Mouse (Mus musculus) neural tube, embryonic 12.5 days (tissue): ENCODE measurements around the gene Olfr1437. TPM values are rescaled to one million over a fixed set of nuclear protein-coding genes. Genes with fewer than 3 reads are reported as not detected.
"Not testable (repeated sequence)": the region's sequence is repeated elsewhere in the genome, so short reads cannot be mapped to it uniquely, and the experiment has no call there.

Experiments
- ATAC-seq: fragments of 200-750 bp; cut with Nextera tagmentation; 2 replicates; pipeline ENCODE4 v1.8.0; 2017; ENCODE audit warnings: low read depth, mild to moderate bottlenecking, moderate TSS enrichment, moderate library complexity; ENCODE audit not compliant: low FRiP score
- H3K27ac ChIP-seq: fragments of 300-500 bp; sonication (generic); 2 replicates; pipeline ENCODE4 v1.5.1; 2016
- H3K27me3 ChIP-seq: fragments of 300-500 bp; sonication (generic); replicated peaks from 2 replicates; pipeline ENCODE4 v1.6.1; 2016; ENCODE audit warnings: mild to moderate bottlenecking
- H3K36me3 ChIP-seq: fragments of 300-500 bp; sonication (generic); 2 replicates; pipeline ENCODE4 v1.6.1; 2016; ENCODE audit warnings: mild to moderate bottlenecking
- H3K4me1 ChIP-seq: fragments of 300-500 bp; sonication (generic); 2 replicates; pipeline ENCODE4 v1.6.1; 2016
- H3K4me2 ChIP-seq: fragments of 300-500 bp; sonication (generic); replicated peaks from 2 replicates; pipeline ENCODE4 v1.6.1; 2016; ENCODE audit warnings: mild to moderate bottlenecking
- H3K4me3 ChIP-seq: fragments of 300-500 bp; sonication (generic); 2 replicates; pipeline ENCODE4 v1.5.1; 2016
- H3K9ac ChIP-seq: fragments of 300-500 bp; sonication (generic); 2 replicates; pipeline ENCODE4 v1.6.1; 2016; ENCODE audit warnings: mild to moderate bottlenecking
- H3K9me3 ChIP-seq: fragments of 300-500 bp; sonication (generic); 2 replicates; pipeline ENCODE4 v1.6.1; 2016; ENCODE audit warnings: mild to moderate bottlenecking
- WGBS: fragments of 180-500 bp; shearing (Covaris S2); methylation state at CpG from one replicate; pipeline ENCODE4 v1.1.7; 2016; 5-methylcytosine and 5-hydroxymethylcytosine counted together
- polyA plus RNA-seq: library from polyadenylated mRNA; unstranded; fragments of >200 nt; fragmentation: Nextera tagmentation; extraction: Ambion mirVana; gene quantifications from 2 replicates; pipeline ENCODE4 v1.2.1, GENCODE M21; 2016

Gene Olfr1437
- polyA plus RNA-seq = not detected in 2 replicates

GRCm38 (mm10) chr19:12325001-12325400 lies at the start of gene Olfr1437:
Gene Olfr1437 (minus strand): TSS chr19:12325101.
- no peak within 1 kb of the TSS for H3K9ac ChIP-seq
- no peak within 1 kb of the TSS for H3K27ac ChIP-seq
- ATAC-seq = no peak
- H3K27me3 ChIP-seq = no peaks in the 10 kb centered on the region
- H3K9me3 ChIP-seq = no peaks in the 10 kb centered on the region
- H3K4me3 ChIP-seq = no peak within 1 kb of the TSS
- no peak within 1 kb of the TSS for H3K4me2 ChIP-seq
- 58% methylated on average over 2 of the region's 2 CpGs for WGBS
- H3K36me3 ChIP-seq = no peaks in the 10 kb centered on the region
- no peaks in the 10 kb centered on the region for H3K4me1 ChIP-seq

DNA sequence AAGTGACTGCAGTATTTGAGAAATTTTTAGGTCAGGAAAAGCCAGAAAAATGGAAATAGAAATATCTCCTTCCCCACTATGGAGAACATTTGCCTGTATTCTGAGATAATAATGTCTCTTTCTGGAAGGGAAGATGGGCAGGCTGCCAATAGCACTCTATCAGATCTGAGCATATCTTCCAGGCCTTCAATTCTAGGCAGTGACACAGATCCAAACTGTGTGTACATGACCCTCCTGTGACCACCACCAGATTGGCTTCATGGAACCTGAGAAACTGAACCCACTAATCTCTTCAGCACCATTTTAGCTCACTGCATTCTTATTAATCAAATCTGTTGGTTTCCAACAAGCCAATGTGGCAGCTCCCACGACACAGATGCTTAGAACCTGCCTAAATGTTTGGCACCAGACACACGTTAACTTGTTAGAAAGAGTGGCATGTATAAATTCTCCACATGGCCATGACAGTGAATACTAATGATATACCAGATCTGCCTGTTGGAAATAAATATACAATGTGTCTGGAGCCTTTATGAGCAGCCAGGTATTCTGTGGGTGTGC lies 49.6 kb upstream of the Olfr1437 start:
- no peak overlapping the region for H3K4me2 ChIP-seq
- WGBS = 82% methylated on average over 2 of the region's 2 CpGs

DNA sequence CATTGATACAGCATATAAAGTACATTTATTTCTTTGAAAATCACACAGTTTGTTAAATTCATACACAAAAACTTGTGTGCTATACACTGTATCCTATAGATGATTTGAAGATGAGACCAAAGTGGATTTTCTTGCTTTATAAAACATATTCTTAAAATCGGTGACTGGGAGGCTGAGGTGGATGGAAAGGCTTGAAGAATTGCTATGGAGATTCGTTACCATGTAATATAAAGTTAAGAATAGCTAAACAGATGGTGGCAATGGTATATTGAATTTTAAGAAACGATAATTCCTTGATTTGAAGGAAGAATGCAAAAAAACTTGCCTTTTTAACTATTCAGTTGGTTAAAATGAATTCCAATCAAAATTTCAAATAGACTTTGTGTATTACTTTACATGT lies 48.1 kb upstream of the Olfr1437 start:
- Histone ChIP-seq H3K9me3 (no peaks in the 10 kb centered on the region), H3K4me1 (no peaks in the 10 kb centered on the region), H3K27ac (no peak overlapping the region), H3K9ac (no peak overlapping the region), H3K4me2 (no peak overlapping the region), H3K36me3 (no peaks in the 10 kb centered on the region), H3K4me3 (no peak overlapping the region), H3K27me3 (no peaks in the 10 kb centered on the region)
- WGBS = 80% methylated on average over 3 of the region's 3 CpGs
- no peak for ATAC-seq

More for the DNA sequence above, 49.6 kb upstream of the Olfr1437 start:
- Histone ChIP-seq H3K36me3 (no peaks in the 10 kb centered on the region), H3K9me3 (no peaks in the 10 kb centered on the region), H3K4me1 (no peaks in the 10 kb centered on the region), H3K9ac (no peak overlapping the region), H3K4me3 (no peak overlapping the region), H3K27ac (no peak overlapping the region), H3K27me3 (no peaks in the 10 kb centered on the region)
- ATAC-seq = no peak

- no peak within 1 kb of the TSS for H3K4me2 ChIP-seq
- H3K27me3 ChIP-seq = no peaks in the 10 kb centered on the region
- H3K4me1 ChIP-seq = no peaks in the 10 kb centered on the region
- no peak within 1 kb of the TSS for H3K27ac ChIP-seq
- H3K36me3 ChIP-seq = no peaks in the 10 kb centered on the region
- no peak within 1 kb of the TSS for H3K9ac ChIP-seq
- H3K9me3 ChIP-seq = no peaks in the 10 kb centered on the region
- no peak for ATAC-seq
- H3K4me3 ChIP-seq = no peak within 1 kb of the TSS
- 83% methylated on average over 3 of the region's 3 CpGs for WGBS
Observed at GRCm38 (mm10) chr19:12335810-12336209, 10.9 kb upstream of the Olfr1437 start, which contains the start of gene Olfr1438-ps1. Gene Olfr1438-ps1 (minus strand): TSS chr19:12335910.

- not testable (repeated sequence) for H3K27ac ChIP-seq, H3K4me1 ChIP-seq, H3K9ac ChIP-seq, H3K36me3 ChIP-seq, H3K4me2 ChIP-seq, H3K4me3 ChIP-seq, ATAC-seq, H3K9me3 ChIP-seq, H3K27me3 ChIP-seq
- WGBS = 86% methylated on average over 1 of the region's 1 CpGs
Observed at GRCm38 (mm10) chr19:12299030-12299429, 25.9 kb downstream of the Olfr1437 start, which contains the start of gene Olfr1436. Gene Olfr1436 (minus strand): TSS chr19:12299130.

- H3K4me2 ChIP-seq = no peak overlapping the region
- no peak overlapping the region for H3K27ac ChIP-seq
- H3K4me3 ChIP-seq = no peak overlapping the region
- no peaks in the 10 kb centered on the region for H3K36me3 ChIP-seq
- no peaks in the 10 kb centered on the region for H3K4me1 ChIP-seq
- no peaks in the 10 kb centered on the region for H3K9me3 ChIP-seq
- H3K9ac ChIP-seq = no peak overlapping the region
- no peak for ATAC-seq
- no peaks in the 10 kb centered on the region for H3K27me3 ChIP-seq
Observed at GRCm38 (mm10) chr19:12292979-12293378, 31.9 kb downstream of the Olfr1437 start.

GRCm38 (mm10) chr19:12279554-12279953 lies 45.3 kb downstream of the Olfr1437 start, which contains the start of gene Olfr1434:
Gene Olfr1434 (plus strand): TSS chr19:12279854.
- ATAC-seq = no peak
- Histone ChIP-seq H3K9ac (no peak within 1 kb of the TSS), H3K36me3 (no peaks in the 10 kb centered on the region), H3K9me3 (no peaks in the 10 kb centered on the region), H3K27ac (no peak within 1 kb of the TSS), H3K27me3 (no peaks in the 10 kb centered on the region), H3K4me1 (no peaks in the 10 kb centered on the region), H3K4me3 (no peak within 1 kb of the TSS), H3K4me2 (no peak within 1 kb of the TSS)
- 76% methylated on average over 2 of the region's 2 CpGs for WGBS

Other genes with a start within 250 kb of the Olfr1437 start
- not detected in 2 replicates for gene Olfr1425, start 247.4 kb downstream of the Olfr1437 start, polyA plus RNA-seq
- not detected in 2 replicates for gene Olfr1426, start 233.1 kb downstream of the Olfr1437 start, polyA plus RNA-seq
- not detected in 2 replicates for gene Olfr1427, start 221.8 kb downstream of the Olfr1437 start, polyA plus RNA-seq
- gene Olfr1428, start 209.2 kb downstream of the Olfr1437 start, polyA plus RNA-seq = not detected in 2 replicates
- not detected in 2 replicates for gene Olfr76, start 201.9 kb downstream of the Olfr1437 start, polyA plus RNA-seq
- not detected in 2 replicates for gene Olfr1555-ps1, start 155.0 kb downstream of the Olfr1437 start, polyA plus RNA-seq
- gene Olfr1431, start 124.5 kb downstream of the Olfr1437 start, polyA plus RNA-seq = not detected in 2 replicates
- gene Olfr1432, start 92.5 kb downstream of the Olfr1437 start, polyA plus RNA-seq = not detected in 2 replicates
- not detected in 2 replicates for gene Olfr262, start 83.4 kb downstream of the Olfr1437 start, polyA plus RNA-seq
- gene Olfr235, start 64.1 kb downstream of the Olfr1437 start, polyA plus RNA-seq = not detected in 2 replicates
- gene Olfr1434, start 45.2 kb downstream of the Olfr1437 start, polyA plus RNA-seq = not detected in 2 replicates
- gene Olfr1436, start 26.0 kb downstream of the Olfr1437 start, polyA plus RNA-seq = not detected in 2 replicates
- not detected in 2 replicates for gene Olfr1438-ps1, start 10.8 kb upstream of the Olfr1437 start, polyA plus RNA-seq
- not detected in 2 replicates for gene Olfr1440, start 62.2 kb upstream of the Olfr1437 start, polyA plus RNA-seq
- not detected in 2 replicates for gene Olfr1441, start 92.3 kb upstream of the Olfr1437 start, polyA plus RNA-seq
- gene Pfpl, start 102.8 kb upstream of the Olfr1437 start, polyA plus RNA-seq = not detected in 2 replicates
- 0.76 and 1.1 TPM in 2 replicates for gene Mpeg1, start 135.7 kb upstream of the Olfr1437 start, polyA plus RNA-seq
- gene Dtx4, start 176.4 kb upstream of the Olfr1437 start, polyA plus RNA-seq = 58.4 and 63.3 TPM in 2 replicates
- 13.3 and 15.7 TPM in 2 replicates for gene Fam111a, start 220.6 kb upstream of the Olfr1437 start, polyA plus RNA-seq